Mouse (Mus musculus) brain, embryonic 14.5 days (tissue): ENCODE data around the gene Retsat.

Experiments used
- CTCF ChIP-seq: fragments of 200-500 bp; IDR thresholded peaks from 2 replicates; pipeline ENCODE4 v1.5.1; 2012; ENCODE audit warnings: inconsistent platforms, mild to moderate bottlenecking, moderate library complexity, borderline replicate concordance; ENCODE audit not compliant: insufficient read depth, insufficient read length; ENCODE audit errors: extremely low read depth
- POLR2A ChIP-seq: fragments of 200-500 bp; IDR thresholded peaks from 2 replicates; pipeline ENCODE4 v1.6.1; 2012; ENCODE audit warnings: mild to moderate bottlenecking, inconsistent platforms, borderline replicate concordance; ENCODE audit not compliant: poor library complexity, insufficient read depth, insufficient read length, severe bottlenecking; ENCODE audit errors: extremely low read depth

DNA sequence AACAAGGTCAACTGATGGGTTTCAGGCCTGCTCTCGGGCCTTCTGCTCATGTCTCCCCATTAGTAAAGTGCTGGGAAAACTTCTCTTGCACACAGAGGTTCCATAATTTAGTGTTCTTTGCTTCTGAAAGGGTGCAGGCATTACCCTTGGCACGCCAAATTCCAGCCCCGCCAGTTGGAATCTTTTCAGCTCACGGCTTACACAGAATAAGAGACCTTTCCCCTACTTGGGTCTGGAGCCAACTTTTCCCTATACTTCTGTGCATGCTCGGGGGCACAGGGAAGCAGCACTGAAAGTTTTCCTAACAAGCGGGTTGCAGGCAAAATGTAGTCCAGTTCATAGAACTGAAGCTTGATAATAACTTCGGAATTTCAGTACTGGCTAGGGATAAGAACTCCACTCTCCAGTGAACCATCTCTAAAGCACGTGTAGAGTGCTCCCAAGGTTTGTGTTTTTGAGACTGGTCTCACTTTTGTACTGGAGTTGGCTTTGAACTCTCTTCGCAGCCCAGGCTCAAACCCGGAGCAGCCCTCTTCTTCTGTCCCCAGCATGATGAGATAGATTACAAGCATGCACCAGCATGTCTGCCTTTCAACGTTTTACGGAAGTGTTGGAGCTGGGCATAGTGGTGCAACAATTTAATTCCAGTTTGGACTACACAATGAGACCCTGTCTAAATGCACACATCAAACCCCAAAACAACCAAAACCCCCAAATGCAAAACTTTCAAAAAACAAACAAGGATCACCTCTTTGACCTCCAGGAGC lies 699 bp downstream of the Retsat start:
- TF ChIP-seq POLR2A (no peak), CTCF (no peak)
